Mouse (Mus musculus): ENCODE results near the gene Pip4k2a. TPM values are rescaled to one million over a fixed set of nuclear protein-coding genes. Genes with fewer than 3 reads are reported as not detected.

Gene Pip4k2a
- polyA plus RNA-seq, 1 experiment from 2014 or later, result 12.0 TPM

- ATAC-seq, result no peak
- Histone ChIP-seq H3K4me3 (ENCODE audit: low read depth, low read length) (no peak overlapping the region), H3K9me3 (ENCODE audit: control insufficient read depth) (no peaks in the 10 kb centered on the region), H3K9ac (ENCODE audit: low read depth, low read length) (no peak overlapping the region), H3K4me2 (replicated peaks; ENCODE audit: low read depth) (no peak overlapping the region), H3K36me3 (ENCODE audit: control insufficient read depth, insufficient read depth) (no peaks in the 10 kb centered on the region), H3K27ac (ENCODE audit: low read depth, low read length) (no peak overlapping the region), H3K4me1 (replicated peaks; ENCODE audit: control insufficient read depth, insufficient read depth, low read length) (no peaks in the 10 kb centered on the region), H3K27me3 (replicated peaks; ENCODE audit: control insufficient read depth, insufficient read depth, low read length) (no peaks in the 10 kb centered on the region)
- WGBS, result 86% methylated on average over 5 of the region's 5 CpGs
- no peak for TF ChIP-seq CTCF (IDR thresholded peaks at IDR 0.05; ENCODE audit: low read depth)
Measured at GRCm38 (mm10) chr2:18966566-18966965, 31.4 kb downstream of the Pip4k2a start.

- TF ChIP-seq CTCF (IDR thresholded peaks at IDR 0.05; ENCODE audit: low read depth), result no peak
- Histone ChIP-seq H3K9ac (ENCODE audit: low read depth, low read length) (no peak overlapping the region), H3K4me1 (replicated peaks; ENCODE audit: control insufficient read depth, insufficient read depth, low read length) (no peaks in the 10 kb centered on the region), H3K4me3 (ENCODE audit: low read depth, low read length) (no peak overlapping the region), H3K4me2 (replicated peaks; ENCODE audit: low read depth) (no peak overlapping the region), H3K36me3 (ENCODE audit: control insufficient read depth, insufficient read depth) (no peaks in the 10 kb centered on the region), H3K27me3 (replicated peaks; ENCODE audit: control insufficient read depth, insufficient read depth, low read length) (no peaks in the 10 kb centered on the region), H3K9me3 (ENCODE audit: control insufficient read depth) (no peaks in the 10 kb centered on the region), H3K27ac (ENCODE audit: low read depth, low read length) (no peak overlapping the region)
- WGBS, result 94% methylated on average over 2 of the region's 2 CpGs
- no peak for ATAC-seq
Measured at GRCm38 (mm10) chr2:18965950-18966349, 32.0 kb downstream of the Pip4k2a start.

- Histone ChIP-seq H3K9ac (ENCODE audit: low read depth, low read length) (no peak overlapping the region), H3K9me3 (ENCODE audit: control insufficient read depth) (no peaks in the 10 kb centered on the region), H3K36me3 (ENCODE audit: control insufficient read depth, insufficient read depth) (no peaks in the 10 kb centered on the region), H3K27me3 (replicated peaks; ENCODE audit: control insufficient read depth, insufficient read depth, low read length) (no peaks in the 10 kb centered on the region), H3K4me1 (replicated peaks; ENCODE audit: control insufficient read depth, insufficient read depth, low read length) (no peaks in the 10 kb centered on the region), H3K27ac (ENCODE audit: low read depth, low read length) (no peak overlapping the region), H3K4me3 (ENCODE audit: low read depth, low read length) (no peak overlapping the region), H3K4me2 (replicated peaks; ENCODE audit: low read depth) (no peak overlapping the region)
- TF ChIP-seq CTCF (IDR thresholded peaks at IDR 0.05; ENCODE audit: low read depth), result no peak
- 76% methylated on average over 3 of the region's 3 CpGs for WGBS
- ATAC-seq, result no peak
Measured at GRCm38 (mm10) chr2:18965108-18965507, 32.8 kb downstream of the Pip4k2a start.

GRCm38 (mm10) chr2:18963286-18964040, 34.5 kb downstream of the Pip4k2a start:
- Histone ChIP-seq H3K4me2 (replicated peaks; ENCODE audit: low read depth) (no peak overlapping the region), H3K9me3 (ENCODE audit: control insufficient read depth) (no peaks in the 10 kb centered on the region), H3K27ac (ENCODE audit: low read depth, low read length) (no peak overlapping the region), H3K9ac (ENCODE audit: low read depth, low read length) (no peak overlapping the region), H3K4me3 (ENCODE audit: low read depth, low read length) (no peak overlapping the region), H3K27me3 (replicated peaks; ENCODE audit: control insufficient read depth, insufficient read depth, low read length) (no peaks in the 10 kb centered on the region), H3K36me3 (ENCODE audit: control insufficient read depth, insufficient read depth) (no peaks in the 10 kb centered on the region), H3K4me1 (replicated peaks; ENCODE audit: control insufficient read depth, insufficient read depth, low read length) (no peaks in the 10 kb centered on the region)
- ATAC-seq, result no peak
- 86% methylated on average over 13 of the region's 13 CpGs for WGBS
- TF ChIP-seq CTCF (IDR thresholded peaks at IDR 0.05; ENCODE audit: low read depth), result no peak

- no peak for ATAC-seq
- no peak overlapping the region for H3K9ac ChIP-seq (ENCODE audit: low read depth, low read length)
- no peaks in the 10 kb centered on the region for H3K4me1 ChIP-seq (replicated peaks; ENCODE audit: control insufficient read depth, insufficient read depth, low read length)
- no peak overlapping the region for H3K4me2 ChIP-seq (replicated peaks; ENCODE audit: low read depth)
- WGBS, result 80% methylated on average over 3 of the region's 3 CpGs
- no peak overlapping the region for H3K27ac ChIP-seq (ENCODE audit: low read depth, low read length)
- no peaks in the 10 kb centered on the region for H3K36me3 ChIP-seq (ENCODE audit: control insufficient read depth, insufficient read depth)
- H3K4me3 ChIP-seq (ENCODE audit: low read depth, low read length), result no peak overlapping the region
- no peaks in the 10 kb centered on the region for H3K27me3 ChIP-seq (replicated peaks; ENCODE audit: control insufficient read depth, insufficient read depth, low read length)
- H3K9me3 ChIP-seq (ENCODE audit: control insufficient read depth), result no peaks in the 10 kb centered on the region
- TF ChIP-seq CTCF (IDR thresholded peaks at IDR 0.05; ENCODE audit: low read depth), result no peak
Measured at GRCm38 (mm10) chr2:18962502-18962901, 35.4 kb downstream of the Pip4k2a start.

- TF ChIP-seq CTCF (IDR thresholded peaks at IDR 0.05; ENCODE audit: low read depth), result no peak
- no peaks in the 10 kb centered on the region for H3K27me3 ChIP-seq (replicated peaks; ENCODE audit: control insufficient read depth, insufficient read depth, low read length)
- no peaks in the 10 kb centered on the region for H3K4me1 ChIP-seq (replicated peaks; ENCODE audit: control insufficient read depth, insufficient read depth, low read length)
- no peak overlapping the region for H3K27ac ChIP-seq (ENCODE audit: low read depth, low read length)
- ATAC-seq, result no peak
- WGBS, result 59% methylated on average over 7 of the region's 7 CpGs
- H3K4me2 ChIP-seq (replicated peaks; ENCODE audit: low read depth), result no peak overlapping the region
- no peak overlapping the region for H3K9ac ChIP-seq (ENCODE audit: low read depth, low read length)
- no peaks in the 10 kb centered on the region for H3K36me3 ChIP-seq (ENCODE audit: control insufficient read depth, insufficient read depth)
- no peaks in the 10 kb centered on the region for H3K9me3 ChIP-seq (ENCODE audit: control insufficient read depth)
- H3K4me3 ChIP-seq (ENCODE audit: low read depth, low read length), result no peak overlapping the region
Measured at GRCm38 (mm10) chr2:18960376-18960973, 37.5 kb downstream of the Pip4k2a start.

All from intestine, postnatal 0 days (tissue).